Mouse (Mus musculus) small intestine, adult 2 months (tissue): ENCODE data around the gene Acad12.

Experiments
- CTCF ChIP-seq: fragments of 200-500 bp; IDR thresholded peaks from 2 replicates; pipeline ENCODE4 v1.5.1; 2012; ENCODE audit warnings: low read depth, mild to moderate bottlenecking, control low read depth, inconsistent platforms, low read length, moderate library complexity, mixed read lengths; ENCODE audit not compliant: insufficient replicate concordance, insufficient read length; ENCODE audit errors: extremely low read depth
- POLR2A ChIP-seq: fragments of 200-500 bp; IDR thresholded peaks from 2 replicates; pipeline ENCODE4 v1.6.1; 2012; ENCODE audit warnings: low read depth, mild to moderate bottlenecking, control low read depth, inconsistent platforms, low read length, moderate library complexity

GRCm38 (mm10) chr5:121654526-121654925 is 35.8 kb upstream of the Acad12 start:
- TF ChIP-seq CTCF = no peak
- no peak for TF ChIP-seq POLR2A
